Comparison of ENCODE assay signal across 8 mouse cellular contexts in the genomic region with DNA sequence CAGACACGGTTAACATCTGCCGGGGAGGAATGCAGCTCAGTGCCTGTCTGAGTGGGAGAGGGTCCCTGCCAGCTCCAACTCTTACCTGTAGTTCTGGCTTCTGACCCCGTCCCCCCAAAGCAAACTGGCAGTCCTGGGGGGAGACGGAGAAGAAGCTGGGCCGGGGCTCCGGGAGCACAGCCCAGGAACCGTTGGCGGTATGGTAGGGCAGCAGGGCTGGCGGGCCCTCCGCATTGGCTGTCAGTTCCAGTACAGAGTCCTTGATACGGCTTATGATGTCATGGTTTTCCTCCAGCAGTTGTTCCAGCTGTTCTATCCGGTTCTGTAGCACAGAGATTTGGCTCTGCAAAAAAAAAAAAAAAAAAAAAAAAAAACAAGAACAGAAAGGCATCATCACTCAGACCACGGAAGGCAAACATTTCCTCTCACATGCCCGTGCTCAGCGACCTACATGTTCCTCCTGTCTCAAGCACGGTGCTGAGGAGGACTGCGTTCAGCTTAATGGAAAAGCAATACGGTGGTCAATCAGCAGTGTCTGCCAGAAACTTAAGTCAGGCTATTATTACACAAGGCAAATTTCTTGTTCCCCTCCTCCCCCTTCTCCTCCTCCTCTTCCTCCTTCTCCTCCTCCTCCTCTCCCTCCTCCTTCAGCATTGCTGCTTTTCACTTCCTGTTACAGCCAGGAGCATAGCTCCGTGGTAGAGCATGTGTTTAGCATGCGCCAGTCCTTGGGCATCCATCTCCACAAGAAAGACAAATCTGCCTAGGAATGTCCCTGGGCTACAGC. TPM values are rescaled to one million over a fixed set of nuclear protein-coding genes. Genes with fewer than 3 reads are reported as not detected.
DNase-seq lines count a peak whose midpoint lies in the region; ATAC-seq lines count a peak whose summit lies in the region.

No protein-coding gene starts in this region.

- no peak overlapping the region for H3K4me2 ChIP-seq in hindbrain, embryonic 11.5 days (replicated peaks; ENCODE audit: low read depth, low read length)
- peak overlapping the region; percentile 75 for H3K4me2 ChIP-seq in midbrain, embryonic 14.5 days (ENCODE audit: low read length)

- no peak overlapping the region for H3K9ac ChIP-seq in hindbrain, embryonic 11.5 days (ENCODE audit: low read depth, low read length)
- no peak overlapping the region for H3K9ac ChIP-seq in midbrain, embryonic 14.5 days (replicated peaks; ENCODE audit: low read length)

- H3K4me3 ChIP-seq in hindbrain, embryonic 10.5 days = 0 out of 2 replicates have a peak overlapping the region, but pooled peaks have one; percentile 94
- H3K4me3 ChIP-seq in hindbrain, embryonic 11.5 days (ENCODE audit: low read depth, low read length) = no peak overlapping the region
- no peak overlapping the region; the same call in 1 of the 2 replicates for H3K4me3 ChIP-seq in midbrain, embryonic 14.5 days (replicated peaks; ENCODE audit: low read depth, low read length)

- ATAC-seq in hindbrain, embryonic 11.5 days (ENCODE audit: low FRiP score) = no peak
- ATAC-seq in midbrain, embryonic 14.5 days (ENCODE audit: low FRiP score, low TSS enrichment) = no peak

- H3K27ac ChIP-seq in hindbrain, embryonic 10.5 days = no peak overlapping the region
- H3K27ac ChIP-seq in hindbrain, embryonic 11.5 days (ENCODE audit: low read depth, low read length) = no peak overlapping the region
- no peak overlapping the region for H3K27ac ChIP-seq in midbrain, embryonic 14.5 days (replicated peaks; ENCODE audit: low read depth, low read length)

- H3K36me3 ChIP-seq in hindbrain, embryonic 10.5 days = peaks cover 44% of the 10 kb centered on the region
- H3K36me3 ChIP-seq in hindbrain, embryonic 11.5 days (ENCODE audit: control insufficient read depth, insufficient read depth, low read length) = peaks cover 7% of the 10 kb centered on the region; the same call in 1 of the 2 replicates
- peaks cover 42% of the 10 kb centered on the region for H3K36me3 ChIP-seq in midbrain, embryonic 14.5 days (ENCODE audit: control insufficient read depth, insufficient read depth, low read length)

- 84% methylated on average over 20 of the region's 20 CpGs for WGBS in hindbrain, embryonic 10.5 days
- WGBS in hindbrain, embryonic 11.5 days = 87% methylated on average over 20 of the region's 20 CpGs
- 87% methylated on average over 20 of the region's 20 CpGs for WGBS in midbrain, embryonic 14.5 days

- H3K27me3 ChIP-seq in hindbrain, embryonic 10.5 days (ENCODE audit: insufficient read depth, poor library complexity, severe bottlenecking) = peaks cover 5% of the 10 kb centered on the region; the same call in 1 of the 2 replicates
- H3K27me3 ChIP-seq in hindbrain, embryonic 11.5 days (ENCODE audit: control insufficient read depth, insufficient read depth, low read length) = no peaks in the 10 kb centered on the region
- no peaks in the 10 kb centered on the region for H3K27me3 ChIP-seq in midbrain, embryonic 14.5 days (ENCODE audit: control insufficient read depth, insufficient read depth, low read length)

- DNase-seq in hindbrain, embryonic 10.5 days (ENCODE audit: low spot score) = no peak
- DNase-seq in hindbrain, embryonic 11.5 days (ENCODE audit: low spot score) = no peak
- peak; percentile 69 for DNase-seq in ZHBTc4 (ENCODE audit: low read depth, low spot score)
- DNase-seq in heart, postnatal 4 days = peak; percentile 59
- no peak for DNase-seq in midbrain, embryonic 14.5 days
- no peak for DNase-seq in layer of hippocampus, adult 8-10 months (ENCODE audit: low spot score in 2 of 2)
- DNase-seq in left cerebral cortex, adult 18-20 months (ENCODE audit: low spot score in 2 of 2) = no peak
- DNase-seq in spleen, postnatal 4 days (ENCODE audit: low spot score in 2 of 2) = no peak

- H3K4me1 ChIP-seq in hindbrain, embryonic 10.5 days (replicated peaks) = peaks cover 19% of the 10 kb centered on the region
- no peaks in the 10 kb centered on the region for H3K4me1 ChIP-seq in hindbrain, embryonic 11.5 days (replicated peaks; ENCODE audit: control insufficient read depth, insufficient read depth, low read length)
- peaks cover 14% of the 10 kb centered on the region for H3K4me1 ChIP-seq in midbrain, embryonic 14.5 days (ENCODE audit: control insufficient read depth, insufficient read depth, low read length)

- no peaks in the 10 kb centered on the region for H3K9me3 ChIP-seq in hindbrain, embryonic 10.5 days
- no peaks in the 10 kb centered on the region for H3K9me3 ChIP-seq in hindbrain, embryonic 11.5 days (ENCODE audit: control insufficient read depth, low read length)
- no peaks in the 10 kb centered on the region for H3K9me3 ChIP-seq in midbrain, embryonic 14.5 days (ENCODE audit: control insufficient read depth, low read length)

RNA-seq across cellular contexts. Expression of gene Man2a2, which starts 2.3 kb away (rescaled TPM):
- 17.7 TPM in 2 replicates for polyA plus RNA-seq in hindbrain, embryonic 10.5 days (2016; fragmentation: Nextera tagmentation; extraction: Ambion mirVana)
- 7.7 and 9.8 TPM in 2 replicates for polyA plus RNA-seq in hindbrain, embryonic 11.5 days (2014; fragmentation: Nextera tagmentation; extraction: Ambion mirVana)
- total RNA-seq in heart, postnatal 4 days (2021) = 10 to 100 TPM; 65.0 to 65.6 TPM
- polyA plus RNA-seq in midbrain, embryonic 14.5 days (2014; fragmentation: Nextera tagmentation; extraction: Ambion mirVana) = 18.1 and 19.5 TPM in 2 replicates
- 100 to 1,000 TPM; 161 to 192 (median 173) TPM for total RNA-seq in layer of hippocampus, adult 8-10 months (2022)
- 100 to 1,000 TPM; 147 to 153 TPM for total RNA-seq in left cerebral cortex, adult 18-20 months (2021)

RNA-seq across cellular contexts. Expression of gene Fes, which starts 18.9 kb away (rescaled TPM):
- polyA plus RNA-seq in hindbrain, embryonic 10.5 days (2016; fragmentation: Nextera tagmentation; extraction: Ambion mirVana) = 10.4 and 11.6 TPM in 2 replicates
- 5.8 and 9.5 TPM in 2 replicates for polyA plus RNA-seq in hindbrain, embryonic 11.5 days (2014; fragmentation: Nextera tagmentation; extraction: Ambion mirVana)
- 10 to 100 TPM; 16.4 to 21.5 TPM for total RNA-seq in heart, postnatal 4 days (2021)
- polyA plus RNA-seq in midbrain, embryonic 14.5 days (2014; fragmentation: Nextera tagmentation; extraction: Ambion mirVana) = 1.6 and 3.2 TPM in 2 replicates
- total RNA-seq in layer of hippocampus, adult 8-10 months (2022) = 10 to 100 TPM in 2 of 4 experiments, 1 to 10 TPM in 2; 7.0 to 20.0 (median 14.1) TPM
- total RNA-seq in left cerebral cortex, adult 18-20 months (2021) = 1 to 10 TPM; 4.5 to 5.8 TPM

RNA-seq across cellular contexts. Expression of gene Hddc3, which starts 25.9 kb away (rescaled TPM):
- polyA plus RNA-seq in hindbrain, embryonic 10.5 days (2016; fragmentation: Nextera tagmentation; extraction: Ambion mirVana) = 19.6 and 26.3 TPM in 2 replicates
- polyA plus RNA-seq in hindbrain, embryonic 11.5 days (2014; fragmentation: Nextera tagmentation; extraction: Ambion mirVana) = 18.4 and 25.3 TPM in 2 replicates
- 10 to 100 TPM; 40.9 to 42.1 TPM for total RNA-seq in heart, postnatal 4 days (2021)
- 28.7 and 34.8 TPM in 2 replicates for polyA plus RNA-seq in midbrain, embryonic 14.5 days (2014; fragmentation: Nextera tagmentation; extraction: Ambion mirVana)
- 10 to 100 TPM; 37.7 to 55.7 (median 49.0) TPM for total RNA-seq in layer of hippocampus, adult 8-10 months (2022)
- 10 to 100 TPM; 49.7 to 54.5 TPM for total RNA-seq in left cerebral cortex, adult 18-20 months (2021)

RNA-seq across cellular contexts. Expression of gene Unc45a, which starts 28.0 kb away (rescaled TPM):
- polyA plus RNA-seq in hindbrain, embryonic 10.5 days (2016; fragmentation: Nextera tagmentation; extraction: Ambion mirVana) = 46.2 and 54.6 TPM in 2 replicates
- polyA plus RNA-seq in hindbrain, embryonic 11.5 days (2014; fragmentation: Nextera tagmentation; extraction: Ambion mirVana) = 23.4 and 30.4 TPM in 2 replicates
- total RNA-seq in heart, postnatal 4 days (2021) = 10 to 100 TPM; 22.9 to 24.9 TPM
- polyA plus RNA-seq in midbrain, embryonic 14.5 days (2014; fragmentation: Nextera tagmentation; extraction: Ambion mirVana) = 42.7 and 43.7 TPM in 2 replicates
- 10 to 100 TPM; 35.5 to 47.2 (median 40.6) TPM for total RNA-seq in layer of hippocampus, adult 8-10 months (2022)
- total RNA-seq in left cerebral cortex, adult 18-20 months (2021) = 10 to 100 TPM; 38.0 to 40.4 TPM

RNA-seq across cellular contexts. Expression of gene Furin, which starts 36.4 kb away (rescaled TPM):
- polyA plus RNA-seq in hindbrain, embryonic 10.5 days (2016; fragmentation: Nextera tagmentation; extraction: Ambion mirVana) = 4.6 and 5.2 TPM in 2 replicates
- 3.4 and 4.1 TPM in 2 replicates for polyA plus RNA-seq in hindbrain, embryonic 11.5 days (2014; fragmentation: Nextera tagmentation; extraction: Ambion mirVana)
- total RNA-seq in heart, postnatal 4 days (2021) = 100 to 1,000 TPM; 104 to 113 TPM
- 4.6 and 4.9 TPM in 2 replicates for polyA plus RNA-seq in midbrain, embryonic 14.5 days (2014; fragmentation: Nextera tagmentation; extraction: Ambion mirVana)
- 10 to 100 TPM; 36.1 to 43.8 (median 39.7) TPM for total RNA-seq in layer of hippocampus, adult 8-10 months (2022)
- total RNA-seq in left cerebral cortex, adult 18-20 months (2021) = 10 to 100 TPM; 37.1 to 39.9 TPM

Comparison
In these comparisons a context has a peak if more than half of its experiments do, and no peak if none do; other contexts are left out.
1. DNase-seq: peak in ZHBTc4 (single experiment) and heart, postnatal 4 days (single experiment); none in hindbrain, embryonic 10.5 days (single experiment), hindbrain, embryonic 11.5 days (single experiment), midbrain, embryonic 14.5 days (single experiment), layer of hippocampus, adult 8-10 months (0 of 2), left cerebral cortex, adult 18-20 months (0 of 2) and spleen, postnatal 4 days (0 of 2).